Comparison of ENCODE assay signal across 26 mouse cellular contexts in genomic region chr17:41627576-41627975, GRCm38 (mm10).
DNase-seq lines count a peak whose midpoint lies in the region; ATAC-seq and TF ChIP-seq lines count a peak whose summit lies in the region.
"Had no signal": no experiment of that assay in that cellular context is flagged by ENCODE, and none has a peak within 500 bp of the region (broad histone marks: within the 10 kb centered on the region; RNA-seq: fewer than 3 reads in every experiment).

No protein-coding gene starts in this region.

- no peak overlapping the region for H3K27ac ChIP-seq in kidney, embryonic 14.5 days (ENCODE audit: low read depth, low read length)
- H3K27ac ChIP-seq: forebrain, embryonic 12.5 days; kidney, postnatal 0 days; limb, embryonic 15.5 days; liver, embryonic 14.5 days; neural tube, embryonic 15.5 days; stomach, postnatal 0 days had no signal

- no peaks in the 10 kb centered on the region for H3K27me3 ChIP-seq in kidney, embryonic 14.5 days (ENCODE audit: control insufficient read depth, insufficient read depth, low read length)
- H3K27me3 ChIP-seq: CH12.LX; forebrain, embryonic 12.5 days; heart, embryonic 12.5 days; limb, embryonic 15.5 days; megakaryocyte, embryonic 14.5 days; neural tube, embryonic 15.5 days; Patski had no signal

- no peak overlapping the region for H3K4me3 ChIP-seq in kidney, embryonic 14.5 days (ENCODE audit: low read length)
- H3K4me3 ChIP-seq: forebrain, embryonic 12.5 days; heart, embryonic 12.5 days; limb, embryonic 15.5 days; megakaryocyte, embryonic 14.5 days; neural tube, embryonic 15.5 days had no signal

- H3K9me3 ChIP-seq in kidney, embryonic 14.5 days (ENCODE audit: control insufficient read depth, low read length): no peaks in the 10 kb centered on the region
- H3K9me3 ChIP-seq: forebrain, embryonic 12.5 days; G1E; heart, embryonic 12.5 days; limb, embryonic 15.5 days; megakaryocyte, embryonic 14.5 days; neural tube, embryonic 15.5 days had no signal

- DNase-seq in layer of hippocampus, postnatal 10 days (ENCODE audit: low spot score in 2 of 2): peak; percentile 30 to 37
- no peak for DNase-seq in layer of hippocampus, adult 18-20 months (ENCODE audit: low spot score in 2 of 2)
- DNase-seq in brain, embryonic 14.5 days (ENCODE audit: low read depth): peak; percentile 53
- peak; percentile 54 for DNase-seq in cerebellum, adult 11-12 months
- peak; percentile 90 to 92 for DNase-seq in cerebellum, postnatal 10 days
- no peak for DNase-seq in lung, postnatal 10 days
- DNase-seq: adrenal gland, adult 2 months; B cell, adult 2 months; gastrocnemius, postnatal 10 days; heart, postnatal 10 days; kidney, adult 11 months; lung, embryonic 14.5 days; lung, postnatal 36 days had no signal

- no peaks in the 10 kb centered on the region for H3K36me3 ChIP-seq in kidney, embryonic 14.5 days (ENCODE audit: control insufficient read depth, insufficient read depth, low read length)
- H3K36me3 ChIP-seq: forebrain, embryonic 12.5 days; G1E; heart, embryonic 12.5 days; limb, embryonic 15.5 days; neural tube, embryonic 15.5 days had no signal

- H3K4me2 ChIP-seq in kidney, embryonic 14.5 days (replicated peaks; ENCODE audit: low read depth, low read length): no peak overlapping the region
- H3K4me2 ChIP-seq: forebrain, embryonic 12.5 days; heart, embryonic 12.5 days; limb, embryonic 15.5 days; lung, embryonic 14.5 days; neural tube, embryonic 15.5 days had no signal

- ATAC-seq in kidney, embryonic 14.5 days (ENCODE audit: low FRiP score, low TSS enrichment): no peak
- ATAC-seq: midbrain, embryonic 16.5 days; Patski had no signal

- H3K9ac ChIP-seq in kidney, embryonic 14.5 days (ENCODE audit: low read depth, low read length): no peak overlapping the region
- H3K9ac ChIP-seq: forebrain, embryonic 12.5 days; heart, embryonic 12.5 days; limb, embryonic 15.5 days; liver, embryonic 14.5 days; lung, embryonic 14.5 days; neural tube, embryonic 15.5 days had no signal

- TF ChIP-seq POLR2A in brain, embryonic 14.5 days (IDR thresholded peaks at IDR 0.05; ENCODE audit: borderline replicate concordance, extremely low read depth, insufficient read depth, insufficient read length, poor library complexity, severe bottlenecking): no peak

- TF ChIP-seq CTCF in brain, embryonic 14.5 days (IDR thresholded peaks at IDR 0.05; ENCODE audit: borderline replicate concordance, extremely low read depth, insufficient read depth, insufficient read length): no peak

- H3K4me1 ChIP-seq in kidney, embryonic 14.5 days (ENCODE audit: control insufficient read depth, insufficient read depth, low read length): no peaks in the 10 kb centered on the region
- H3K4me1 ChIP-seq: forebrain, embryonic 12.5 days; heart, embryonic 12.5 days; limb, embryonic 15.5 days; megakaryocyte, embryonic 14.5 days; neural tube, embryonic 15.5 days had no signal

Comparison
In these comparisons a context has a peak if more than half of its experiments do, and no peak if none do; other contexts are left out.
1. DNase-seq: peak in layer of hippocampus, postnatal 10 days (2 of 2), brain, embryonic 14.5 days (single experiment), cerebellum, adult 11-12 months (single experiment) and cerebellum, postnatal 10 days (2 of 2); none in layer of hippocampus, adult 18-20 months (0 of 2) and lung, postnatal 10 days (single experiment).